In the genomic region with DNA sequence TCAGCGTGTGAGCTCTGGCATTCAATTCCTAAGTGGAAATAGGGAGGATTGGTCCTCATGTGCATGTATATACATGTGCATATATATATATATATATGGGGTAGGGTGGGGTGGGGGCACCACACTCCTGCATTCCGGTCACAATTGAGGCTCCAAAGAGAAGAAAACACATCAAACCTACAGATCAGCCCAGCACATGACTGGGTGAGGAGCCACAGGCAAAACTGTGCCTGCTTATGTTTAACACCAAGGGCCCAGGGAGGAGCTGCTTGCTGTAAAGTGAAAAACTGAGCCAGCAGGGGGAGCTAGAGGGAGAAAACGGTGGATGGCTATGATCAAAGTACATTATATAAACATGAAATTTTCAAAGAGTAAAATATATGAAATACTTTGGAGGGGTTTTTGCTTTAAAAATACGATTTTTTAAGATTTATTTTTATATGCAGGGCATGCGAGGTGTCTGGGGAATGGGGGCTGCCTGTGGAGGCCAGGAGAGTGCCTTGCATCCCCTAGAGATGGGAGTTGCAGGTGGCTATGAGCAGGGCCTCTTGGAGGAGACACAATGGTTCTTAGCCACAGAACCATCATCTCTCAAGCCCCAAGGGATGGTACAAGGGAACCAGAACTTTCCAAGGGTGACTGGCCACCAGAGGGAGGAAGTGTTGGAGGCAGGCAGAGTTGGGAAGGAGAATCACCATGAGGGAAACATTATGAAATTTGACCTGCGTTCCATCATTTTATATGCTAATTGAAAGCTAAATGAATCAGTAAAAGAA, we compare ENCODE assay signal across 9 mouse cellular contexts. TPM values are rescaled to one million over a fixed set of nuclear protein-coding genes. Genes with fewer than 3 reads are reported as not detected.
A peak's percentile ranks its signal among the peaks of the same experiment; 100 is the strongest.
DNase-seq lines count a peak whose midpoint lies in the region; ATAC-seq and TF ChIP-seq lines count a peak whose summit lies in the region.
"Had no signal": no experiment of that assay in that cellular context is flagged by ENCODE, and none has a peak within 500 bp of the region (broad histone marks: within the 10 kb centered on the region; RNA-seq: fewer than 3 reads in every experiment).

No protein-coding gene starts in this region.

- peaks cover 7% of the 10 kb centered on the region for H3K4me1 ChIP-seq in heart, embryonic 11.5 days (ENCODE audit: control insufficient read depth, insufficient read depth, low read length)
- no peaks in the 10 kb centered on the region for H3K4me1 ChIP-seq in intestine, postnatal 0 days (replicated peaks; ENCODE audit: control insufficient read depth, insufficient read depth, low read length)
- peaks cover 4% of the 10 kb centered on the region; the same call in 1 of the 2 replicates for H3K4me1 ChIP-seq in midbrain, embryonic 11.5 days (ENCODE audit: control insufficient read depth, insufficient read depth, low read length)
- no peaks in the 10 kb centered on the region; the same call in 1 of the 2 replicates for H3K4me1 ChIP-seq in small intestine, adult 2 months (ENCODE audit: control insufficient read depth, insufficient read depth, insufficient read length, low read length)

- no peak overlapping the region for H3K9ac ChIP-seq in heart, embryonic 11.5 days (ENCODE audit: low read depth, low read length)
- H3K9ac ChIP-seq in intestine, postnatal 0 days (ENCODE audit: low read depth, low read length) = no peak overlapping the region
- no peak overlapping the region for H3K9ac ChIP-seq in midbrain, embryonic 11.5 days (ENCODE audit: low read length)

- no peak overlapping the region for H3K4me2 ChIP-seq in heart, embryonic 11.5 days
- H3K4me2 ChIP-seq in intestine, postnatal 0 days (replicated peaks; ENCODE audit: low read depth) = no peak overlapping the region
- H3K4me2 ChIP-seq in midbrain, embryonic 11.5 days = no peak overlapping the region

- peak; percentile 93 for DNase-seq in heart, adult 11 months
- DNase-seq in cerebellum, postnatal 25 days = peak; percentile 76 to 89
- peak; percentile 45 to 57 for DNase-seq in gastrocnemius, adult 8-10 months (ENCODE audit: low spot score in 2 of 2)
- DNase-seq in left cerebral cortex, postnatal 25 days (ENCODE audit: low spot score in 2 of 2) = peak; percentile 83 to 91
- DNase-seq in midbrain, embryonic 11.5 days (ENCODE audit: low spot score, missing footprints) = peak; percentile 95

- no peaks in the 10 kb centered on the region for H3K27me3 ChIP-seq in heart, embryonic 11.5 days (ENCODE audit: control insufficient read depth, insufficient read depth, low read length)
- H3K27me3 ChIP-seq in intestine, postnatal 0 days (replicated peaks; ENCODE audit: control insufficient read depth, insufficient read depth, low read length) = no peaks in the 10 kb centered on the region
- H3K27me3 ChIP-seq in midbrain, embryonic 11.5 days (ENCODE audit: control insufficient read depth, insufficient read depth, low read length) = no peaks in the 10 kb centered on the region
- no peaks in the 10 kb centered on the region for H3K27me3 ChIP-seq in small intestine, adult 2 months (ENCODE audit: control insufficient read depth, insufficient read depth, low read length)

- no peak overlapping the region for H3K4me3 ChIP-seq in heart, embryonic 11.5 days (ENCODE audit: low read depth, low read length)
- H3K4me3 ChIP-seq in intestine, postnatal 0 days (ENCODE audit: low read depth, low read length) = no peak overlapping the region
- no peak overlapping the region for H3K4me3 ChIP-seq in midbrain, embryonic 11.5 days (ENCODE audit: low read depth, low read length)
- no peak overlapping the region for H3K4me3 ChIP-seq in small intestine, adult 2 months (ENCODE audit: low read depth, low read length)

- no peak for ATAC-seq in heart, embryonic 11.5 days (replicated peaks; ENCODE audit: insufficient number of reproducible peaks, low FRiP score, low TSS enrichment)
- 0 out of 2 replicates have a peak, but pooled peaks have one; percentile 38 for ATAC-seq in intestine, postnatal 0 days
- ATAC-seq in midbrain, embryonic 11.5 days (ENCODE audit: low FRiP score) = peak; percentile 54

- no peaks in the 10 kb centered on the region for H3K9me3 ChIP-seq in heart, embryonic 11.5 days (replicated peaks; ENCODE audit: control insufficient read depth, low read length)
- no peaks in the 10 kb centered on the region for H3K9me3 ChIP-seq in intestine, postnatal 0 days (ENCODE audit: control insufficient read depth)
- no peaks in the 10 kb centered on the region for H3K9me3 ChIP-seq in midbrain, embryonic 11.5 days (ENCODE audit: control insufficient read depth, low read length)

- no peak overlapping the region for H3K27ac ChIP-seq in heart, embryonic 11.5 days (ENCODE audit: low read depth, low read length)
- H3K27ac ChIP-seq in intestine, postnatal 0 days (ENCODE audit: low read depth, low read length) = no peak overlapping the region
- no peak overlapping the region for H3K27ac ChIP-seq in midbrain, embryonic 11.5 days (ENCODE audit: low read depth, low read length)
- H3K27ac ChIP-seq in small intestine, adult 2 months (ENCODE audit: insufficient read depth, low read depth, low read length) = no peak overlapping the region

- TF ChIP-seq CTCF in intestine, postnatal 0 days (IDR thresholded peaks at IDR 0.05; ENCODE audit: low read depth) = peak; percentile 74
- peak; percentile 63; the same call in 1 of the 2 replicates for TF ChIP-seq CTCF in small intestine, adult 2 months (IDR thresholded peaks at IDR 0.05; ENCODE audit: extremely low read depth, insufficient read length, insufficient replicate concordance, low read depth, low read length)

- no peaks in the 10 kb centered on the region for H3K36me3 ChIP-seq in heart, embryonic 11.5 days (ENCODE audit: control insufficient read depth, insufficient read depth, low read length)
- no peaks in the 10 kb centered on the region for H3K36me3 ChIP-seq in intestine, postnatal 0 days (ENCODE audit: control insufficient read depth, insufficient read depth)
- no peaks in the 10 kb centered on the region for H3K36me3 ChIP-seq in midbrain, embryonic 11.5 days (ENCODE audit: control insufficient read depth, insufficient read depth, low read length)
- no peaks in the 10 kb centered on the region for H3K36me3 ChIP-seq in small intestine, adult 2 months (ENCODE audit: control insufficient read depth, insufficient read depth, low read length)

- TF ChIP-seq POLR2A in small intestine, adult 2 months (IDR thresholded peaks at IDR 0.05; ENCODE audit: low read depth, low read length) = no peak

- WGBS in heart, embryonic 11.5 days (ENCODE audit: insufficient replicate concordance) = 28% methylated on average over 6 of the region's 6 CpGs
- WGBS in intestine, postnatal 0 days = 32% methylated on average over 6 of the region's 6 CpGs
- 35% methylated on average over 6 of the region's 6 CpGs for WGBS in midbrain, embryonic 11.5 days
- WGBS in small intestine, adult 2 months = 27% methylated on average over 6 of the region's 6 CpGs

- intact Hi-C loops in left cerebral cortex, postnatal 25 days (cut with DNase I) = loop anchor here (1.0 to 10.0 kb wide), 4 partner anchors 128 to 426 kb away; a partner anchor contains a TSS

RNA-seq across cellular contexts. Expression of a gene that starts 38.4 kb away (rescaled TPM):
- not detected in 2 replicates for polyA plus RNA-seq in heart, embryonic 11.5 days (2014; fragmentation: Nextera tagmentation; extraction: Ambion mirVana)
- not detected for total RNA-seq in gastrocnemius, adult 8-10 months (2022)
- not detected in 2 replicates for polyA plus RNA-seq in intestine, postnatal 0 days (2015; fragmentation: Nextera tagmentation; extraction: Ambion mirVana)
- under 1 TPM in 1 of 2 experiments, not detected in 1; 0.23 TPM for total RNA-seq in left cerebral cortex, postnatal 25 days (2021)
- not detected in 2 replicates for polyA plus RNA-seq in midbrain, embryonic 11.5 days (2014; fragmentation: Nextera tagmentation; extraction: Ambion mirVana)
- polyA plus RNA-seq in small intestine, adult 2 months (2012; rRNA removed) = not detected in 2 replicates
- polyA plus RNA-seq: stomach, embryonic 16.5 days had no signal
